Mouse (Mus musculus): ENCODE data around the gene Psip1. TPM values are rescaled to one million over a fixed set of nuclear protein-coding genes. Genes with fewer than 3 reads are reported as not detected.

Psip1 gene
- polyA plus RNA-seq, 1 experiment = 18.4 TPM

DNA sequence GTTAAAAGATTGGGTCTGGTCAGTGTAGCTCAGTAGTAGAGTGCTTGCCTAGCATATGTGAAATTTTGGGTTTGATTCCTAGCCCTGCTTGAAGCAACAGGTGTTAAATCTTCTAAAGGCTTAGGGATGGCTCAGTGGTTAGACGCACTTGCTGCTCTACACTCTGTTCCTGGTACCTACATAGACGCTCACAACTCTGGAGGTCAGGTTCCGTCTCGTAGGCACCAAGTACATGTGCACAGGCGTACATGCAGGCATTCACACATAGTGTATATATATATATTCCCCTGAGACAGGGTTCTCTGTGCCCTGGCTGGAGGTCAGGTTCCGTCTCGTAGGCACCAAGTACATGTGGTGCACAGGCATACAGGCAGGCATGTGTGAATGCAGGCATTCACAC, 59.1 kb downstream of the Psip1 start:
- Histone ChIP-seq H3K27me3 (replicated peaks) (no peaks in the 10 kb centered on the region), H3K9me3 (no peaks in the 10 kb centered on the region), H3K4me1 (peaks cover 14% of the 10 kb centered on the region), H3K36me3 (replicated peaks; ENCODE audit: low read length) (peaks cover 89% of the 10 kb centered on the region), H3K4me3 (replicated peaks) (no peak overlapping the region)
- TF ChIP-seq GATA1 (IDR thresholded peaks at IDR 0.05; ENCODE audit: borderline replicate concordance, low read length) = no peak
- TF ChIP-seq FLI1 (IDR thresholded peaks at IDR 0.05; ENCODE audit: low read length) = no peak

DNA sequence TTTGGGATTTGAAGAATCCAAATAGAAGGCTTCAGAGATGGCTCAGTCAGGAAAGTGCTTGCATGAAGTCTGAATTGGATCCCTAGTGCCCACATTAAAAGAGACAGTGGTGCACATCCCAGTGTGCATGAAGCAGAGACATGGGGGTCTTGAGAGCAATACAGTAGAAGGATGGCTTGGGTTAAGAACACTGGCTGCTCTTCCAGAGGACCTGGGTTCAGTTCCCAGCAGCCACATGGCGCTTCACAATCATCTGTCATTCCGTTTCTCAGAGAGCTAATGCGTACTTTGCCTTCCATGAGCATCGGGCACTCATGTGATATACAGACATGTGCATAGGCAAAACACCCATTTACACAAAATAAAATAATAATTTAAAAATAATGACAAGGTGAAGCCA, 61.1 kb downstream of the Psip1 start:
- H3K4me3 ChIP-seq (replicated peaks) = no peak overlapping the region
- peaks cover 8% of the 10 kb centered on the region for H3K4me1 ChIP-seq
- H3K9me3 ChIP-seq = no peaks in the 10 kb centered on the region
- no peaks in the 10 kb centered on the region for H3K27me3 ChIP-seq (replicated peaks)
- TF ChIP-seq FLI1 (IDR thresholded peaks at IDR 0.05; ENCODE audit: low read length) (no peak), GATA1 (IDR thresholded peaks at IDR 0.05; ENCODE audit: borderline replicate concordance, low read length) (no peak)
- H3K36me3 ChIP-seq (replicated peaks; ENCODE audit: low read length) = peaks cover 82% of the 10 kb centered on the region

DNA sequence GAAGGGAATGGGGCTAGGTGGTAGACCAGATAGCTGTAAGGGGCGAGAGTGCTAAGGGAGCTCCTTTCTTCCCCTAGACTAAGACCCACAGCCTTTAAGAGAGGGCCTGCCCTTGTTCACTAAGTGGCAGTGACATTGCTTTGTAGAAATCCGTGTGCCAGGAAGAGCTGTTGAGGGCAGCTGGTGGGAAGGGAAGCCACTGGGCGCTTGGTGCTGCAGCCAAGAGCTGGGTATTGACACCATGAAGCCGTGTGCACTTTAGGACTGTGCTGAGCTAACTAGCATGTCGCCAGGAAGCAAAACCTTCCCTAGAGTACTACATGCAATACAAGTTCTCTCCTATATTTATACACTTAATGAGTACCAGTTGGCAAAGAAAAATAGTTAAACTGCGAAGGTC, 62.6 kb downstream of the Psip1 start:
- no peaks in the 10 kb centered on the region for H3K9me3 ChIP-seq
- TF ChIP-seq GATA1 (IDR thresholded peaks at IDR 0.05; ENCODE audit: borderline replicate concordance, low read length) (no peak), FLI1 (IDR thresholded peaks at IDR 0.05; ENCODE audit: low read length) (no peak)
- no peaks in the 10 kb centered on the region for H3K27me3 ChIP-seq (replicated peaks)
- H3K4me3 ChIP-seq (replicated peaks) = no peak overlapping the region
- H3K4me1 ChIP-seq = peaks cover 19% of the 10 kb centered on the region
- H3K36me3 ChIP-seq (replicated peaks; ENCODE audit: low read length) = peaks cover 72% of the 10 kb centered on the region

GRCm38 (mm10) chr4:83418781-83419180, 67.5 kb downstream of the Psip1 start:
- TF ChIP-seq FLI1 (IDR thresholded peaks at IDR 0.05; ENCODE audit: low read length) = no peak
- no peak for TF ChIP-seq GATA1 (IDR thresholded peaks at IDR 0.05; ENCODE audit: borderline replicate concordance, low read length)
- Histone ChIP-seq H3K9me3 (peaks cover 5% of the 10 kb centered on the region), H3K4me3 (replicated peaks) (peak overlapping the region; percentile 100)

GRCm38 (mm10) chr4:83417820-83418186, 68.5 kb downstream of the Psip1 start:
- TF ChIP-seq GATA1 (IDR thresholded peaks at IDR 0.05; ENCODE audit: borderline replicate concordance, low read length) (no peak), FLI1 (IDR thresholded peaks at IDR 0.05; ENCODE audit: low read length) (no peak)
- Histone ChIP-seq H3K9me3 (peaks cover 5% of the 10 kb centered on the region), H3K36me3 (replicated peaks; ENCODE audit: low read length) (peaks cover 24% of the 10 kb centered on the region), H3K4me3 (replicated peaks) (peak overlapping the region; percentile 100), H3K27me3 (replicated peaks) (peaks cover 8% of the 10 kb centered on the region), H3K4me1 (peaks cover 33% of the 10 kb centered on the region)

More at GRCm38 (mm10) chr4:83418781-83419180, 67.5 kb downstream of the Psip1 start:
- Histone ChIP-seq H3K36me3 (replicated peaks; ENCODE audit: low read length) (peaks cover 34% of the 10 kb centered on the region), H3K27me3 (replicated peaks) (peaks cover under 1% of the 10 kb centered on the region), H3K4me1 (peaks cover 35% of the 10 kb centered on the region)

DNA sequence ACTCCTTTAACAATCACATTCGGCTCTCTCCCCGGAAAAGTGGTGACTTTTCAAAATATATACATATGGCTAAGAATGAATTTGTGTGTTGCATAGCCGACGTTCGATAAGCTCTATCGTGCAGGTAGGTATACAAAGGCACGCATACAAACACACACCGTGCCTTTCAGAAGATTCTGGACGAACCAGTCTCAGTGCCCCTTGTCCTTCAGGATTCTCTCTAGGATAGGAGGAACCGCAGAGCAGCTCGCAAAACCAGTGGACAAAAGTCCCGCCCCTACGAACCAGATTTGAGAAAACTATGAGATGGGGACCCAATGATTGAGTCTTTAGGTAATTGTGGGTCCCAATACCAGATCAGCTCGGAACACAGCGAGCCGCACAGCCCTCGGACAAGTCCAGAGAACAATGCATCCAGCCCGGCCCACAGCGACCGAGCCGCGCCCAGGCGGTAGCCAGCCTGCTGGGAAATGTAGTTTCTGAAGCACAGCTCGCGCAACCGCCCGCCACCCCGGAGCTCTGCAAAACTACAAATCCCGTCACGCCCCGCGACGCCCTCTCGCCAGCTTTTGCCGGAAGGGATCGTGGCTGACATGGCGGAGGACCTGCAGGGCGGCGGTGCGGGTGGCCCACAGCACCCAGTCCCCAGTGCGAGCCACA, 69.0 kb downstream of the Psip1 start, which contains the start of gene Snapc3:
Snapc3 (plus strand) TSS at position 565 of the 660 bp plus-strand sequence.
- peaks cover 34% of the 10 kb centered on the region for H3K4me1 ChIP-seq
- no peak for TF ChIP-seq FLI1 (IDR thresholded peaks at IDR 0.05; ENCODE audit: low read length)

GRCm38 (mm10) chr4:83414241-83414824, 71.9 kb downstream of the Psip1 start:
- Histone ChIP-seq H3K27me3 (replicated peaks) (peaks cover 16% of the 10 kb centered on the region), H3K36me3 (replicated peaks; ENCODE audit: low read length) (peaks cover 7% of the 10 kb centered on the region), H3K4me1 (peaks cover 35% of the 10 kb centered on the region), H3K4me3 (replicated peaks) (no peak overlapping the region), H3K9me3 (peaks cover 5% of the 10 kb centered on the region)
- TF ChIP-seq GATA1 (IDR thresholded peaks at IDR 0.05; ENCODE audit: borderline replicate concordance, low read length) (no peak), FLI1 (IDR thresholded peaks at IDR 0.05; ENCODE audit: low read length) (no peak)

More for the DNA sequence above, 69.0 kb downstream of the Psip1 start, which contains the start of gene Snapc3:
- H3K36me3 ChIP-seq (replicated peaks; ENCODE audit: low read length) = peaks cover 19% of the 10 kb centered on the region
- H3K27me3 ChIP-seq (replicated peaks) = peaks cover 10% of the 10 kb centered on the region
- peaks cover 5% of the 10 kb centered on the region for H3K9me3 ChIP-seq
- peak within 1 kb of the TSS; percentile 100 for H3K4me3 ChIP-seq (replicated peaks)

DNA sequence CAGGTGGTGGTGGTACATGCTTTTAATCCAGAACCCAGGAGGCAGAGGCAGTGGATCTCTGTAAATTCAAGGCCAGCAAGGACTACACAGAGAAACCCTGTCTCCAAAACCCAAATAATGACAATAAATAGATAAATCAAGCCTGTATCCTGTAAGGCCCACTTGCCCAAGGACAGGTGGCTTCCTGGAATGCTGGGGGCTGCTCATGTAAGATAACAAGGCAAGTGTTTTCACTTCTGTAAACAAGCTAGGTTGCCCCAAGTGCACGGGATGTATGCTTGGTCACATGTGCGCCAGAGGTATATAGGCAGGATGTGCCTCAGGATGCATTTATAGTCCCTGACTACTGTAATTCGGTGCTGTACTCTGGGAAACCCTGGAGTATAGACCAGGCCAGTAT, 74.2 kb downstream of the Psip1 start:
- TF ChIP-seq GATA1 (IDR thresholded peaks at IDR 0.05; ENCODE audit: borderline replicate concordance, low read length) (no peak), FLI1 (IDR thresholded peaks at IDR 0.05; ENCODE audit: low read length) (no peak)
- peaks cover 24% of the 10 kb centered on the region for H3K9me3 ChIP-seq

GRCm38 (mm10) chr4:83409867-83410505, 76.3 kb downstream of the Psip1 start:
- H3K4me1 ChIP-seq = peaks cover 13% of the 10 kb centered on the region
- H3K4me3 ChIP-seq (replicated peaks) = no peak overlapping the region
- peaks cover 23% of the 10 kb centered on the region for H3K9me3 ChIP-seq
- peaks cover 22% of the 10 kb centered on the region for H3K27me3 ChIP-seq (replicated peaks)
- TF ChIP-seq FLI1 (IDR thresholded peaks at IDR 0.05; ENCODE audit: low read length) = no peak
- TF ChIP-seq GATA1 (IDR thresholded peaks at IDR 0.05; ENCODE audit: borderline replicate concordance, low read length) = no peak
- H3K36me3 ChIP-seq (replicated peaks; ENCODE audit: low read length) = no peaks in the 10 kb centered on the region

More for the DNA sequence above, 74.2 kb downstream of the Psip1 start:
- H3K36me3 ChIP-seq (replicated peaks; ENCODE audit: low read length) = peaks cover 6% of the 10 kb centered on the region
- peaks cover 18% of the 10 kb centered on the region for H3K27me3 ChIP-seq (replicated peaks)
- H3K4me3 ChIP-seq (replicated peaks) = no peak overlapping the region
- H3K4me1 ChIP-seq = peaks cover 24% of the 10 kb centered on the region

DNA sequence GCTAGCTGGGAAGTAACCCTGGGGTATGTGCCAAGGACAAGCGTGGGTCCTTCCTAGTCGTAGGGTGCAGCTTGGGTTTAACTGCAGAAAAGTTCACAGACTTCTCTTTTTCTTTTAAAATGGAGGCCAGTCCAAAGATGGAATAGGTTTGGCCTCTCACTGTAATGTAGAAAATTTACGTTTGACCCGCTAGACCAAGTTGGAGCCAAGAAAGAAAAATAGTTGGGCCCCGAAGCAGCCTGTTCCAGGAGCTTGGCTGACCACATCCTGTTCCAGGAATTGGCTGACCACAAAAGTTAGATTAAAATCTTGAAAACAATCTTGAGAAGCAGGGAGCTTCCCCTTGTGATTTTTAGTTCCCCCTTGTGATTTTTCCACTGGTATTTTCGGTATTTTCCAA, 78.6 kb downstream of the Psip1 start:
- Histone ChIP-seq H3K36me3 (replicated peaks; ENCODE audit: low read length) (no peaks in the 10 kb centered on the region), H3K4me1 (peaks cover 5% of the 10 kb centered on the region; the same call in 1 of the 2 replicates), H3K4me3 (replicated peaks) (no peak overlapping the region), H3K9me3 (peaks cover 43% of the 10 kb centered on the region), H3K27me3 (replicated peaks) (peaks cover 23% of the 10 kb centered on the region)
- no peak for TF ChIP-seq GATA1 (IDR thresholded peaks at IDR 0.05; ENCODE audit: borderline replicate concordance, low read length)
- TF ChIP-seq FLI1 (IDR thresholded peaks at IDR 0.05; ENCODE audit: low read length) = no peak

Other genes with a start within 250 kb of the Psip1 start
- gene Ttc39b, start 162.2 kb downstream of the Psip1 start, polyA plus RNA-seq (2012; ENCODE audit: insufficient read depth, low replicate concordance) = 2.4 TPM in 1 of 2 replicates, not detected in the other
- gene Snapc3, start 68.7 kb downstream of the Psip1 start, polyA plus RNA-seq (2012; ENCODE audit: insufficient read depth, low replicate concordance) = 5.9 and 6.8 TPM in 2 replicates
- gene Ccdc171, start 39.1 kb upstream of the Psip1 start, polyA plus RNA-seq (2012; ENCODE audit: insufficient read depth, low replicate concordance) = 0.62 TPM in 1 of 2 replicates, not detected in the other